Mouse (Mus musculus) forebrain, embryonic 10.5 days (tissue): ENCODE data around the gene Fndc5. TPM values are rescaled to one million over a fixed set of nuclear protein-coding genes. Genes with fewer than 3 reads are reported as not detected.
A peak's percentile ranks its signal among the peaks of the same experiment; 100 is the strongest.

Experiments used
- DNase-seq: peaks from one replicate; pipeline ENCODE4 v3.0.0-alpha.2; 2017; ENCODE audit warnings: low spot score; ENCODE audit errors: extremely low spot score
- H3K27ac ChIP-seq: fragments of 300-500 bp; sonication (generic); 2 replicates; pipeline ENCODE4 v1.5.1; 2016; ENCODE audit warnings: mild to moderate bottlenecking
- H3K27me3 ChIP-seq: fragments of 300-500 bp; sonication (generic); 2 replicates; pipeline ENCODE4 v1.6.1; 2016; ENCODE audit warnings: mild to moderate bottlenecking; ENCODE audit not compliant: poor library complexity, severe bottlenecking
- H3K36me3 ChIP-seq: fragments of 300-500 bp; sonication (generic); replicated peaks from 2 replicates; pipeline ENCODE4 v1.6.1; 2016; ENCODE audit warnings: mild to moderate bottlenecking, moderate library complexity
- H3K4me1 ChIP-seq: fragments of 300-500 bp; sonication (generic); 2 replicates; pipeline ENCODE4 v1.6.1; 2016
- H3K4me3 ChIP-seq: fragments of 300-500 bp; sonication (generic); 2 replicates; pipeline ENCODE4 v1.5.1; 2016; ENCODE audit warnings: mild to moderate bottlenecking, moderate library complexity
- H3K9me3 ChIP-seq: fragments of 300-500 bp; sonication (generic); 2 replicates; pipeline ENCODE4 v1.6.1; 2016; ENCODE audit warnings: mild to moderate bottlenecking, moderate library complexity
- WGBS: fragments of 180-500 bp; shearing (Covaris S2); methylation state at CpG from one replicate; pipeline ENCODE4 v1.1.7; 2016; 5-methylcytosine and 5-hydroxymethylcytosine counted together
- polyA plus RNA-seq: library from polyadenylated mRNA; unstranded; fragments of >200 nt; fragmentation: Nextera tagmentation; extraction: Ambion mirVana; gene quantifications from 2 replicates; pipeline ENCODE4 v1.2.1, GENCODE M21; 2016

The Fndc5 gene
- 0.56 and 0.93 TPM in 2 replicates for polyA plus RNA-seq

- Histone ChIP-seq H3K4me1 (peaks cover 34% of the 10 kb centered on the region), H3K27me3 (peaks cover 74% of the 10 kb centered on the region), H3K36me3 (no peaks in the 10 kb centered on the region), H3K9me3 (no peaks in the 10 kb centered on the region), H3K4me3 (peak within 1 kb of the TSS; percentile 65), H3K27ac (peak within 1 kb of the TSS; percentile 76)
- 2% methylated on average over 37 of the region's 80 CpGs for WGBS
- DNase-seq, result peak; percentile 37
Measured at GRCm38 (mm10) chr4:129136579-129137391, at the start of gene Fndc5. Fndc5 (plus strand) TSS chr4:129136999.

- WGBS, result 53% methylated on average over 5 of the region's 5 CpGs
- H3K27me3 ChIP-seq, result no peaks in the 10 kb centered on the region
- no peak overlapping the region for H3K4me3 ChIP-seq
- DNase-seq, result no peak
- H3K27ac ChIP-seq, result no peak overlapping the region
- H3K36me3 ChIP-seq, result peaks cover 19% of the 10 kb centered on the region
- peaks cover 3% of the 10 kb centered on the region; the same call in 1 of the 2 replicates for H3K4me1 ChIP-seq
- no peaks in the 10 kb centered on the region for H3K9me3 ChIP-seq
Measured at GRCm38 (mm10) chr4:129087850-129088249, 48.9 kb upstream of the Fndc5 start.

- Histone ChIP-seq H3K27ac (no peak overlapping the region), H3K4me1 (no peaks in the 10 kb centered on the region), H3K27me3 (peaks cover 19% of the 10 kb centered on the region), H3K36me3 (no peaks in the 10 kb centered on the region), H3K4me3 (no peak overlapping the region), H3K9me3 (no peaks in the 10 kb centered on the region)
- WGBS, result 37% methylated on average over 15 of the region's 15 CpGs
- DNase-seq, result no peak
Measured at GRCm38 (mm10) chr4:129095276-129095675, 41.5 kb upstream of the Fndc5 start.

- Histone ChIP-seq H3K4me1 (no peaks in the 10 kb centered on the region), H3K9me3 (no peaks in the 10 kb centered on the region), H3K36me3 (no peaks in the 10 kb centered on the region), H3K27ac (no peak overlapping the region), H3K27me3 (peaks cover 19% of the 10 kb centered on the region), H3K4me3 (no peak overlapping the region)
- DNase-seq, result no peak
- whole genome bisulfite sequencing, result 75% methylated on average over 7 of the region's 7 CpGs
Measured at GRCm38 (mm10) chr4:129097006-129097405, 39.8 kb upstream of the Fndc5 start.

- Histone ChIP-seq H3K9me3 (no peaks in the 10 kb centered on the region), H3K36me3 (no peaks in the 10 kb centered on the region), H3K27me3 (peaks cover 43% of the 10 kb centered on the region), H3K4me1 (peaks cover 17% of the 10 kb centered on the region), H3K4me3 (no peak overlapping the region), H3K27ac (no peak overlapping the region)
- WGBS, result 90% methylated on average over 14 of the region's 14 CpGs
- no peak for DNase-seq
Measured at GRCm38 (mm10) chr4:129102133-129102829, 34.5 kb upstream of the Fndc5 start.

GRCm38 (mm10) chr4:129105356-129105755 is 31.4 kb upstream of the Fndc5 start, which contains the start of gene Tmem54:
Tmem54 (plus strand) TSS chr4:129105548.
- Histone ChIP-seq H3K4me1 (peaks cover 17% of the 10 kb centered on the region), H3K9me3 (no peaks in the 10 kb centered on the region), H3K4me3 (peak within 1 kb of the TSS; percentile 49), H3K27ac (peak within 1 kb of the TSS; percentile 53), H3K27me3 (peaks cover 57% of the 10 kb centered on the region), H3K36me3 (no peaks in the 10 kb centered on the region)
- DNase-seq, result no peak
- WGBS, result 1% methylated on average over 40 of the region's 40 CpGs

- H3K4me1 ChIP-seq, result peaks cover 17% of the 10 kb centered on the region
- peak overlapping the region; percentile 53; the same call in 1 of the 2 replicates for H3K27ac ChIP-seq
- H3K27me3 ChIP-seq, result peaks cover 57% of the 10 kb centered on the region
- H3K4me3 ChIP-seq, result peak overlapping the region; percentile 49
- H3K9me3 ChIP-seq, result no peaks in the 10 kb centered on the region
- H3K36me3 ChIP-seq, result no peaks in the 10 kb centered on the region
- DNase-seq, result no peak
- 19% methylated on average over 9 of the region's 9 CpGs for WGBS
Measured at GRCm38 (mm10) chr4:129106073-129106472, 30.7 kb upstream of the Fndc5 start.

GRCm38 (mm10) chr4:129107348-129107899 is 29.4 kb upstream of the Fndc5 start:
- H3K9me3 ChIP-seq, result no peaks in the 10 kb centered on the region
- no peak for DNase-seq
- H3K27ac ChIP-seq, result no peak overlapping the region
- H3K36me3 ChIP-seq, result no peaks in the 10 kb centered on the region
- peaks cover 28% of the 10 kb centered on the region for H3K4me1 ChIP-seq
- H3K4me3 ChIP-seq, result no peak overlapping the region
- peaks cover 63% of the 10 kb centered on the region for H3K27me3 ChIP-seq
- WGBS, result 80% methylated on average over 10 of the region's 10 CpGs

- H3K4me3 ChIP-seq, result no peak overlapping the region
- 92% methylated on average over 7 of the region's 7 CpGs for WGBS
- no peaks in the 10 kb centered on the region for H3K36me3 ChIP-seq
- no peaks in the 10 kb centered on the region for H3K9me3 ChIP-seq
- no peak for DNase-seq
- H3K4me1 ChIP-seq, result peaks cover 40% of the 10 kb centered on the region
- no peak overlapping the region for H3K27ac ChIP-seq
- peaks cover 68% of the 10 kb centered on the region for H3K27me3 ChIP-seq
Measured at GRCm38 (mm10) chr4:129108624-129109023, 28.2 kb upstream of the Fndc5 start.

- DNase-seq, result no peak
- Histone ChIP-seq H3K27me3 (peaks cover 68% of the 10 kb centered on the region), H3K9me3 (no peaks in the 10 kb centered on the region), H3K36me3 (no peaks in the 10 kb centered on the region), H3K4me3 (no peak overlapping the region), H3K27ac (no peak overlapping the region), H3K4me1 (peaks cover 45% of the 10 kb centered on the region)
- WGBS, result 91% methylated on average over 6 of the region's 6 CpGs
Measured at GRCm38 (mm10) chr4:129110804-129111203, 26.0 kb upstream of the Fndc5 start.

- Histone ChIP-seq H3K4me1 (peaks cover 42% of the 10 kb centered on the region), H3K9me3 (no peaks in the 10 kb centered on the region), H3K27me3 (peaks cover 67% of the 10 kb centered on the region), H3K4me3 (no peak overlapping the region), H3K36me3 (no peaks in the 10 kb centered on the region), H3K27ac (no peak overlapping the region)
- DNase-seq, result no peak
- 64% methylated on average over 11 of the region's 11 CpGs for WGBS
Measured at GRCm38 (mm10) chr4:129111350-129111749, 25.4 kb upstream of the Fndc5 start.

GRCm38 (mm10) chr4:129112231-129112630 is 24.6 kb upstream of the Fndc5 start:
- no peaks in the 10 kb centered on the region for H3K9me3 ChIP-seq
- 79% methylated on average over 13 of the region's 13 CpGs for whole genome bisulfite sequencing
- H3K4me3 ChIP-seq, result no peak overlapping the region
- no peaks in the 10 kb centered on the region for H3K36me3 ChIP-seq
- H3K4me1 ChIP-seq, result peaks cover 38% of the 10 kb centered on the region
- DNase-seq, result no peak
- H3K27me3 ChIP-seq, result peaks cover 64% of the 10 kb centered on the region
- 0 out of 2 replicates have a peak overlapping the region, but pooled peaks have one; percentile 60 for H3K27ac ChIP-seq
